Mouse (Mus musculus): ENCODE measurements at regions not wholly inside any gene's neighbourhood (a gene's known extent, or its start where the extent isn't known, plus 50 kb on each side); places are given as distances from the start of the nearest gene placed in this dataset.

- H3K4me1 ChIP-seq (ENCODE audit: insufficient read depth): no peaks in the 10 kb centered on the region
- no peak overlapping the region for H3K4me2 ChIP-seq
- H3K27me3 ChIP-seq (ENCODE audit: insufficient read depth, low read length): no peaks in the 10 kb centered on the region
- H3K9me3 ChIP-seq (ENCODE audit: low read depth, low read length): no peaks in the 10 kb centered on the region
- no peaks in the 10 kb centered on the region for H3K36me3 ChIP-seq (ENCODE audit: insufficient read depth)
- TF ChIP-seq CTCF (IDR thresholded peaks at IDR 0.05; ENCODE audit: low read depth): no peak
- DNase-seq (no peak), ATAC-seq (ENCODE audit: insufficient read depth) (no peak)
- no peak overlapping the region for H3K27ac ChIP-seq (ENCODE audit: low read depth)
- no peak overlapping the region for H3K9ac ChIP-seq
- H3K4me3 ChIP-seq (ENCODE audit: low read depth, low read length): no peak overlapping the region
Measured at GRCm38 (mm10) chr8:59265685-59266084, 353.2 kb upstream of the Galntl6 start.

- Histone ChIP-seq H3K9ac (no peak overlapping the region), H3K9me3 (ENCODE audit: low read depth, low read length) (no peaks in the 10 kb centered on the region), H3K4me3 (ENCODE audit: low read depth, low read length) (no peak overlapping the region), H3K36me3 (ENCODE audit: insufficient read depth) (no peaks in the 10 kb centered on the region), H3K4me2 (no peak overlapping the region), H3K27me3 (ENCODE audit: insufficient read depth, low read length) (no peaks in the 10 kb centered on the region), H3K27ac (ENCODE audit: low read depth) (no peak overlapping the region), H3K4me1 (ENCODE audit: insufficient read depth) (no peaks in the 10 kb centered on the region)
- no peak for TF ChIP-seq CTCF (IDR thresholded peaks at IDR 0.05; ENCODE audit: low read depth)
- 65% methylated on average over 2 of the region's 2 CpGs for WGBS
- DNase-seq (no peak), ATAC-seq (ENCODE audit: insufficient read depth) (no peak)
Measured at GRCm38 (mm10) chr8:59232799-59233198, 320.4 kb upstream of the Galntl6 start.

- Histone ChIP-seq H3K4me1 (ENCODE audit: insufficient read depth) (no peaks in the 10 kb centered on the region), H3K4me3 (ENCODE audit: low read depth, low read length) (no peak overlapping the region), H3K27me3 (ENCODE audit: insufficient read depth, low read length) (no peaks in the 10 kb centered on the region), H3K4me2 (no peak overlapping the region), H3K9ac (no peak overlapping the region), H3K27ac (ENCODE audit: low read depth) (no peak overlapping the region), H3K36me3 (ENCODE audit: insufficient read depth) (no peaks in the 10 kb centered on the region), H3K9me3 (ENCODE audit: low read depth, low read length) (no peaks in the 10 kb centered on the region)
- TF ChIP-seq CTCF (IDR thresholded peaks at IDR 0.05; ENCODE audit: low read depth): no peak
- DNase-seq (no peak), ATAC-seq (ENCODE audit: insufficient read depth) (no peak)
- WGBS: 73% methylated on average over 3 of the region's 3 CpGs
Measured at GRCm38 (mm10) chr8:59224665-59225064, 312.2 kb upstream of the Galntl6 start.

- DNase-seq: peak; percentile 17
- H3K27ac ChIP-seq (ENCODE audit: low read depth): no peak overlapping the region
- H3K4me3 ChIP-seq (ENCODE audit: low read depth, low read length): no peak overlapping the region
- ATAC-seq (ENCODE audit: insufficient read depth): no peak; the same call in 1 of the 2 replicates
- no peak overlapping the region for H3K9ac ChIP-seq
- TF ChIP-seq CTCF (IDR thresholded peaks at IDR 0.05; ENCODE audit: low read depth): no peak
- H3K27me3 ChIP-seq (ENCODE audit: insufficient read depth, low read length): no peaks in the 10 kb centered on the region
- H3K36me3 ChIP-seq (ENCODE audit: insufficient read depth): no peaks in the 10 kb centered on the region
- 33% methylated on average over 1 of the region's 1 CpGs for WGBS
- no peaks in the 10 kb centered on the region for H3K9me3 ChIP-seq (ENCODE audit: low read depth, low read length)
- no peaks in the 10 kb centered on the region for H3K4me1 ChIP-seq (ENCODE audit: insufficient read depth)
- no peak overlapping the region for H3K4me2 ChIP-seq
Measured at GRCm38 (mm10) chr8:59174578-59175357, 262.3 kb upstream of the Galntl6 start.

GRCm38 (mm10) chr8:59130777-59131176 lies 218.3 kb upstream of the Galntl6 start:
- H3K36me3 ChIP-seq (ENCODE audit: insufficient read depth): no peaks in the 10 kb centered on the region
- H3K27me3 ChIP-seq (ENCODE audit: insufficient read depth, low read length): no peaks in the 10 kb centered on the region
- no peak for ATAC-seq (ENCODE audit: insufficient read depth)
- 81% methylated on average over 2 of the region's 2 CpGs for WGBS
- no peak overlapping the region for H3K4me3 ChIP-seq (ENCODE audit: low read depth, low read length)
- no peak overlapping the region for H3K9ac ChIP-seq
- H3K27ac ChIP-seq (ENCODE audit: low read depth): no peak overlapping the region
- no peak for DNase-seq
- no peak for TF ChIP-seq CTCF (IDR thresholded peaks at IDR 0.05; ENCODE audit: low read depth)
- no peaks in the 10 kb centered on the region for H3K9me3 ChIP-seq (ENCODE audit: low read depth, low read length)
- H3K4me2 ChIP-seq: no peak overlapping the region
- no peaks in the 10 kb centered on the region for H3K4me1 ChIP-seq (ENCODE audit: insufficient read depth)

GRCm38 (mm10) chr8:59113221-59113620 lies 200.8 kb upstream of the Galntl6 start:
- H3K36me3 ChIP-seq (ENCODE audit: insufficient read depth): no peaks in the 10 kb centered on the region
- DNase-seq (no peak), ATAC-seq (ENCODE audit: insufficient read depth) (no peak)
- no peaks in the 10 kb centered on the region for H3K9me3 ChIP-seq (ENCODE audit: low read depth, low read length)
- H3K4me3 ChIP-seq (ENCODE audit: low read depth, low read length): no peak overlapping the region
- no peak for TF ChIP-seq CTCF (IDR thresholded peaks at IDR 0.05; ENCODE audit: low read depth)
- no peaks in the 10 kb centered on the region for H3K27me3 ChIP-seq (ENCODE audit: insufficient read depth, low read length)
- H3K9ac ChIP-seq: no peak overlapping the region
- H3K27ac ChIP-seq (ENCODE audit: low read depth): no peak overlapping the region
- 45% methylated on average over 3 of the region's 3 CpGs for WGBS
- H3K4me2 ChIP-seq: no peak overlapping the region
- no peaks in the 10 kb centered on the region for H3K4me1 ChIP-seq (ENCODE audit: insufficient read depth)

GRCm38 (mm10) chr8:59091274-59091856 lies 178.9 kb upstream of the Galntl6 start:
- no peaks in the 10 kb centered on the region for H3K27me3 ChIP-seq (ENCODE audit: insufficient read depth, low read length)
- no peak overlapping the region for H3K4me3 ChIP-seq (ENCODE audit: low read depth, low read length)
- H3K9me3 ChIP-seq (ENCODE audit: low read depth, low read length): no peaks in the 10 kb centered on the region
- no peak for ATAC-seq (ENCODE audit: insufficient read depth)
- 83% methylated on average over 4 of the region's 4 CpGs for WGBS
- no peak overlapping the region for H3K4me2 ChIP-seq
- no peak for TF ChIP-seq CTCF (IDR thresholded peaks at IDR 0.05; ENCODE audit: low read depth)
- no peak overlapping the region for H3K27ac ChIP-seq (ENCODE audit: low read depth)
- H3K36me3 ChIP-seq (ENCODE audit: insufficient read depth): no peaks in the 10 kb centered on the region
- no peak overlapping the region for H3K9ac ChIP-seq
- no peak for DNase-seq
- H3K4me1 ChIP-seq (ENCODE audit: insufficient read depth): no peaks in the 10 kb centered on the region

Measured in lung, embryonic 14.5 days (tissue).